Mouse (Mus musculus) brain, embryonic 14.5 days (tissue): ENCODE measurements at regions not wholly inside any gene's neighbourhood (a gene's known extent, or its start where the extent isn't known, plus 50 kb on each side); places are given as distances from the start of the nearest gene placed in this dataset.
A peak's percentile ranks its signal among the peaks of the same experiment; 100 is the strongest.
"Not testable (repeated sequence)": the region's sequence is repeated elsewhere in the genome, so short reads cannot be mapped to it uniquely, and the experiment has no call there.

Source experiments
- DNase-seq: peaks from one replicate; pipeline ENCODE4 v3.0.0-alpha.2; 2011; ENCODE audit warnings: low read depth
- CTCF ChIP-seq: fragments of 200-500 bp; IDR thresholded peaks from 2 replicates; pipeline ENCODE4 v1.5.1; 2012; ENCODE audit warnings: inconsistent platforms, mild to moderate bottlenecking, moderate library complexity, borderline replicate concordance; ENCODE audit not compliant: insufficient read depth, insufficient read length; ENCODE audit errors: extremely low read depth
- POLR2A ChIP-seq: fragments of 200-500 bp; IDR thresholded peaks from 2 replicates; pipeline ENCODE4 v1.6.1; 2012; ENCODE audit warnings: mild to moderate bottlenecking, inconsistent platforms, borderline replicate concordance; ENCODE audit not compliant: poor library complexity, insufficient read depth, insufficient read length, severe bottlenecking; ENCODE audit errors: extremely low read depth

DNA sequence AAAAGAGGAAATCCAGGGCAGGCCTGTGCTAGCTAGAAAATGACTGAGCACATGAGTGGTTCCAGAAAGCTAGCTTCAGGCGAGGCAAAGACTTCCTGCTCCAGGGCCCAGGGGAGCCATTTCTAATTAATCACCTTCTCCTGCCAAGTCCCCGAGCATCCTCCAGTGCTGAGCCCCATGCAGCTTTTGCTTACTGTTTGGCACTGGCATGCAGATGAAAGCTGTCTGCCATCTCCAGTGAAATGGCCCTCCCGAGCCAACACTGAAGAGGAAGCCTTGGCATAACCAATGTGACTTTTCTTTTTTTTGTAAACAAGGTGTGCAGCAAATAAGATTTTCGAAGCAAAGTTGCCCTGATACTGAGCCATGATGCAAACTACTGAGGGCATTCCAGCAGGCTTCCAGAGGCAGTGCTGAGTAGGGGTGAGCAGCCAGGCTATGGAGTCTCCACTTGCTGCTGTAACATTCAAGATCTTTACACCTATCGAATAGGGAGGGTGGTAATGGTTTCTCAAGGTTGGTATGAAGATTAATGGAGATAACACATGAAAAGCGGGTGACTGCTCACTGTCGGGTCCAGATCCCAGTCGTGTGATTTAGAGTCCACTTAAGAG, 125.4 kb upstream of the Immp2l start:
- DNase-seq = peak; percentile 88
- TF ChIP-seq CTCF (no peak), POLR2A (no peak)

DNA sequence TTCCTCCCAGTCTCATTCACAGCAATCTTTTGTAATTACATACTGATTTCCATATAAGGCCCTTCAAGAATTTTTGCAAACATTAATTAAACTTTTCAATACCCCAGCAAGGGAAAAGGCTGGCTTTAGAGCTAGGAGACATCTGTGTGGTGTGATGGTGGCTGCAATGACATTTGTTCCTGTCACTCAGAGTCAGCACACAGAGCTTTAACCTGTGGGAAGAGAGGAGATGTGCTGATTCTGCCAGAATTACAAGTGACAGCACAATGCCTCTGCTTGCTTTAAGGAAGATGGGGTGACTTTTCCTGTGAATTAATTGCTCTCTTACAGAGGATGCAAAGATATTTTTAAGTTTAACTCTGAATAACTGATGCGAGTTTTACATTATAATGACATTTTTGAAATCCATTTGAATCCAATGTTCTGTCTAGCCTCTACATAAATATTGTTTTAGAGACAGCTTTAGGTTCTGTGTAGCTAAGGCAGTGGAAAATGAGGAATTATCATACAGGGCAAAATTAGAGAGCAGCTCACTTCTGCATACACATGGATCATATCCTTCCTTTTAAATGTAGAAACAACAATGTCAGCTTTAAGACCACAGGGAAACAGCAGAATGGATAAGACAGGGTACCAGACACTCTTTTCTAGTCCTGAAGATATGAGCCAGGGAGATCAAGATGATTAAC, 118.1 kb upstream of the Immp2l start:
- TF ChIP-seq CTCF (no peak), POLR2A (no peak)
- peak; percentile 50 for DNase-seq

DNA sequence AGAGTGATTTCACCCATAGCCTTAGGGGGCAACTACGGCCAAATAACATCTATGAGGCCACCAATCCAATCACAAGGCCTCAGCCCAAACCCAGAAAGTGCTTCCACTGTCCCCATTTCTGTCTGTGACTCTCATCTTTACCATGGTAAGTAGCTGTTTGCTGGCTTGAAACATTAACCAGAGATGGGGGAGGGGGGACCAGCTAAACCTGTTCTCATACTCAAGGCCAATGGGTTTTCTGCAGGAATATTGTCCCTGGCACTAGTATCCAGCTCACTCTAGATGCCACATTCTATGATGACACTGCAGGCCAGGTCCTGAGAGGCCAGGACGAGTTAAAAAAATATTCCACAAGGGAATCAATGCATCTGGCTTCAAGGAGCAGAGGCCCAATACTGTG, 117.1 kb upstream of the Immp2l start:
- no peak for DNase-seq
- TF ChIP-seq CTCF (no peak), POLR2A (no peak)

DNA sequence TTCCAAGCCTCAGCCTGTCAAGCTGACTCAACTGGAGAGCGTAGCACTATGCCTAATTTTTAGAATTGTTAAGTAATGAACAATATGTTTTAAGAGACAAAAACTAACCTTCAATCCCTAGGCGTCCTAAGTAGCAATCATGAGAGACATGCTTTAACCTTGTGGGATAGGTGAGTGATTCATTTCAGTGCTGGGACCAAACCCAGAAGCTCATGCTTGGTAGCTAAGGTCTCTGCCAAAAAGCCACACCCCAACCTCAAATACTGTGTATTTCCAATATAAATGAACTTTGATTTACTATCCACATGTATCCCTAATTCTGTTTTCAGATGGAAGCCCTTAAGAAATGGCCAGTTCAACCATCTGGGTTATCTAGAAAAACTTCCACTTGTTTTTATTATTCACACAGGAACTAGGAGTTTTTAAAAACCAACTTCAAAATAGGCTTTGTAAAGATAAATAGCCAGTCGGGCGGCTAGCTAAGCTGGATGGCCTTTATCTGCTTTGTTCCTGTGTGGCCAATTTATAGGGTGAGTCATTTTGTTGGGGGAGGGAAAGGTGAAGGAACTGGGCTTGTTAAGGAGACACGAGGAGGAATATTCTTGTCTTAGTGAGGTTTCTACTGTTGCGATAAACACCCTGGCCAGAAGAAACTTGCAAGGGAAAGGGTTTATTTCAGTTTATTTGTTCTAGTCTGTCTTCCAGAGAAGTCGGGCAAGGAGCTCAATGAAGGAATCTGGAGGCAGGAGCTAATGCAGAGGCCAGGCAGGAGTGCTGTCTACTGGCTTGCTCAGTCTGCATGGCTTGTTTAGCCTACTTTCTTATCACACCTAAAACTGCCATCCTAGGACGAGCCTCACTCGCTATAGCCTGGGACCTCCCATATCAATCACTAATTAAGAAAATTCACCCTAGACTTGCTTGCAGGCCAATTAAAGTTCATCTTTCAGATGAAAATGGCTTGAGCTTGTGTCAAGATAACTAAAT, 114.8 kb upstream of the Immp2l start:
- TF ChIP-seq CTCF (no peak), POLR2A (no peak)

DNA sequence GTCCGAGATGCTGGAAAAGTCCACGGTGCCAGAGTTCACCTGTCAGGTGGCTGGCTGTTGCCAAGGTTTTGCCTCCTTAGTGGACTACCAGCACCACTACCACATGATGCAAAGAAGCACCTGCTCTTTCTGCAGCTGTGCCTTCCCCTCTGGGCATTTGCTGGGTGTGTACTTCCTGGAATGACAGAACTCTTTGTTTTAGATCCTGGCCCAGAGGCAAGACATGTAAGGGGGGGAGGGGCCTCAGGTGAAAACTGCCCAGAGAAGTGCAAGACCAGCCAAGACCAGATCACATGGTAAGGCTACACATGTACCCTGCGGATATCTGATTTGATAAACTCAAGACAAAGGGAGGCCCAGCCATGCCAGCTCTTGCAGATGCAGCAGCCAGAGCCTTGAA, 106.4 kb upstream of the Immp2l start:
- no peak for DNase-seq
- no peak for TF ChIP-seq CTCF
- TF ChIP-seq POLR2A = no peak

More for the DNA sequence above, 114.8 kb upstream of the Immp2l start:
- no peak for DNase-seq

DNA sequence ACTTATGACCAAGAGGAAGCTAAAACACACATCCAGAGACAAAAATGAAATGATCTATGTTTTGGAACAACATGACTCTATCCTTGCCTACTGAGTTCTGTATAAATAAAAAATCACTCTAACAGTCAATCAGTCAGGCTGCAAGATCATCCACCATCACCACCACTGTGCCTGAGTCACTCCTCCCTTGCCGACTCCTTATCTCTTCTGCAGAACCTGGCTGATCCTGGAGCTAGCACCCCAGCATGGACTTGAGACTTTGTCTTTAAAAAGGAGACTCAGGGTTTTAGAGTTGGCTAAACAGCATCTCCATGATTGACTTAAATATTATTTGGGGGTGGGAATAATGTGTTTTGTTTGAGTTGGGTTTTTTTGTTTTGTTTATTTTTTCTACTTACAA, 101.9 kb upstream of the Immp2l start:
- no peak for DNase-seq
- TF ChIP-seq CTCF (no peak), POLR2A (no peak)

DNA sequence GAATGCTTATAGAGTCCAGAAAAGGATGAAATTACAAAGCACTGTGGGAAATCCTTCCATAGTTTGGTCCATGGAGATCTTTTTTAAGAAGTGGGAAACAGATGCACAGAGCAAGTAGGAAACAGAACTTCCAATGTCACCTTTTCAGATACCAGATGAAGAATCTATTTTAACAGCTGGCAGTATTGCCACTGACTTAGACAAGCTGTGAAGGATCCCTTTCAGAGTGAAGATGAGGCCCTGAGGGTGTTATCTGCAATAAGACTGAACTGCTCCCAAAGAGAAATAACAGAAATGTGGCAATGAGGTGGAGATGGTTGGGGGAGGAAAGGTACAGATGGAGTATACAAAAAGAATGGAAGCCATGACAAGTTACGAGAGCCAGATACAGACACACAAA, 97.2 kb upstream of the Immp2l start:
- DNase-seq = no peak
- TF ChIP-seq CTCF (no peak), POLR2A (no peak)

DNA sequence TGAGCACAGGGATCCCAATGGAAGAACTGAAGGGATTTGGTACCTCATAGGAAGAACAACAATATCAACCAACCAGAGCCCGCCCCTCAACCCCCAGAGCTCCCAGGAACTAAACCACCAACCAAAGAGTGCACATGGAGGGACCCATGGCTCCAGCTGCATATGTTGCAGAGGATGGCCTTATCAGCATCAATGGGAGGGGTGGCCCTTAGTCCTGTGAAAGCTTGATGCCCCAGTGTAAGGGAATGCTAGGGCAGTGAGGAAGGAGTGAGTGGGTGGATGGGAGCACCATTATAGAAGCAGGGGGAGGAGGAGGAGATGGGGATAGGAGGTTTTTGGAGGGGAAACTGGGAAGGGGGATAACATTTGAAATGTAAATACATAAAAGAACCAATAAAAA, 94.5 kb upstream of the Immp2l start:
- not testable (repeated sequence) for DNase-seq

DNA sequence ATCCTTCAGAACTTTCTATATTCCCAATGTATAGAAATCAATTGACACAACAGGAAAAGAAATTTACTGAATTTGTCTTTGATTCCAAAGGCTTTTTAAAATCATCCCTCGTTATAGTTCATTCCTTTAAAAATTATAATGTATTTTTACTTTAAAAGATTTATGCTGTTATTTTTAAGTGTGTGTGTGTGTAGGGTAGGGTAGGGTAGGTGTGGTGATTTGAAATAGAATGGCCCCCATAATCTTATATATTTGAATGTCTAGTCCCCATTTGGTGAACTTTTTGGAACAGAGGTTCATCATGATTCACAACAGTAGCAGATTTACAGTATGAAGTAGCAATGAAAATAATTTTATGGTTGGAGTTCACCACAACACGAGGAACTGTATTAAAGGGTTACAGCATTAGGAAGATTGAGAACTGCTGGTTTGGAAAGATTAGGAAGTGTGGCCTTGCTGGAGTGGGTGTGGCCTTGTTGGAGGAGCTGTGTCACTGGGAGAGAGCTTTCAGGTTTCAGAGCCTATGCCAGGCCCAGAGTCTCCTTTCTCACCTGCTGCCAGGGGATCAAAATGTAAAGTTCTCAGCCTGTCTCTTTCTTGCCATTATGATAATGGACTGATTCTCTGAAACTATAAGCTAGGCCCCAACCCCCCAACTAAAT, 88.7 kb upstream of the Immp2l start:
- TF ChIP-seq CTCF (no peak), POLR2A (no peak)
- no peak for DNase-seq

DNA sequence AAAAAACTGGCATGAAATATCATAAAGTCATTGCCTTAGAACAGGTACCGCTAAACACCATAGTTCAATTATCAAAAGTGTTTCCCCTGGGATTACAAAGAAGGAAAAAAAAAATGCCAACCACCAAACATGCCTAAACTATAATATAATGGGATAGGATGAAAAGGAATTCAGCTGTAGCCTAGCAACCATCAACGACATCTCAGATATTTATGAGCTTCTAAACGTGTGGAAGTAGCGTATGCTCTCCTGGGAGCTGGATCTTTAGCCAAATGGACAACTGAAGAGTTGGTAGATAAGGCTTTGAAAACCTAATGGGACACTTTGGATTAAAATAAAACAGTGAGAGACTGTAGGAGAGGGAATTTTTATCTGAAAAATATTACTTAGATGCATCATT, 86.9 kb upstream of the Immp2l start:
- no peak for TF ChIP-seq CTCF
- TF ChIP-seq POLR2A = no peak
- DNase-seq = peak; percentile 59

DNA sequence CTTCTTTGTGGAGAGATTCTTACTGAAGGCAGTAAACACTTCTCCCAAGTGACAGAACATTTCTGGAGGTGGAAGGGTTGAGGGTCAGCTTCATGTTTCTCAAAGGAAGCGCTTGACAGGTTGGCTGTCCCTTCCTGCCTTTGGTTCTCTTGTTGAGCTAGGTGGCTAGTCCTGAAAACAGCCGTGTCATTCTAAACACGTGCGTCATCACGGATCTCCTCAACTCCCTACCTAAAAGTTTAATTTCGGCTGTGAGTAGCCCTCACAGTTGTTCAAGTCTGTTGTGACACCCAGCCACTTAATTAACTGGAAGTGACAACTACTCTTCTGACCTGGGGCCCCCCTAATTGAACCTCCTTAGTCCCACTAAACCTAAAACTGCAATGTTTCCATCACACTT, 77.0 kb upstream of the Immp2l start:
- TF ChIP-seq CTCF (no peak), POLR2A (no peak)
- DNase-seq = no peak
